Mouse (Mus musculus) cerebellum, postnatal 25 days (tissue): ENCODE measurements around the gene Tbc1d2b.
A peak's percentile ranks its signal among the peaks of the same experiment; 100 is the strongest.

Source experiments
- DNase-seq, 2 experiments: peaks; one replicate each; pipeline ENCODE4 v3.0.0; 2021; ENCODE audit warnings: mixed read lengths in 2 of 2

Gene Tbc1d2b

GRCm38 (mm10) chr9:90270193-90270943, at the start of gene Tbc1d2b:
Gene Tbc1d2b, minus strand, starts transcription at chr9:90270804.
- DNase-seq = peak; percentile 83 to 90

- DNase-seq = peak in 1 of 2 experiments; percentile 23
These were observed 45.7 kb upstream of the Tbc1d2b start for GRCm38 (mm10) chr9:90316300-90316699.

GRCm38 (mm10) chr9:90315662-90316061, 45.1 kb upstream of the Tbc1d2b start:
- DNase-seq = no peak

GRCm38 (mm10) chr9:90304254-90304653, 33.6 kb upstream of the Tbc1d2b start:
- DNase-seq = no peak

GRCm38 (mm10) chr9:90303101-90303835, 32.7 kb upstream of the Tbc1d2b start:
- no peak for DNase-seq

GRCm38 (mm10) chr9:90302670-90303069, 32.1 kb upstream of the Tbc1d2b start:
- no peak for DNase-seq

GRCm38 (mm10) chr9:90301081-90301688, 30.6 kb upstream of the Tbc1d2b start:
- no peak for DNase-seq

- no peak for DNase-seq
These were observed 27.0 kb upstream of the Tbc1d2b start for GRCm38 (mm10) chr9:90297637-90298036.

- DNase-seq = no peak
These were observed 23.2 kb upstream of the Tbc1d2b start for GRCm38 (mm10) chr9:90293641-90294398.

GRCm38 (mm10) chr9:90278397-90278796, 7.8 kb upstream of the Tbc1d2b start:
- DNase-seq = no peak

- DNase-seq = no peak
These were observed 7.3 kb upstream of the Tbc1d2b start for GRCm38 (mm10) chr9:90277884-90278283.

GRCm38 (mm10) chr9:90276779-90277178, 6.2 kb upstream of the Tbc1d2b start:
- DNase-seq = no peak

GRCm38 (mm10) chr9:90275906-90276305, 5.3 kb upstream of the Tbc1d2b start:
- no peak for DNase-seq

- no peak for DNase-seq
These were observed 4.9 kb upstream of the Tbc1d2b start for GRCm38 (mm10) chr9:90275500-90275899.

GRCm38 (mm10) chr9:90274516-90274915, 3.9 kb upstream of the Tbc1d2b start:
- no peak for DNase-seq

GRCm38 (mm10) chr9:90272346-90272745, 1.7 kb upstream of the Tbc1d2b start:
- no peak for DNase-seq

- no peak for DNase-seq
These were observed 1.0 kb upstream of the Tbc1d2b start for GRCm38 (mm10) chr9:90271541-90272090.

GRCm38 (mm10) chr9:90270944-90271295, 316 bp upstream of the Tbc1d2b start:
- no peak for DNase-seq

- peak; percentile 51 to 52 for DNase-seq
These were observed 1.5 kb downstream of the Tbc1d2b start for GRCm38 (mm10) chr9:90269011-90269681.

- DNase-seq = peak in 1 of 2 experiments; percentile 1
These were observed 3.7 kb downstream of the Tbc1d2b start for GRCm38 (mm10) chr9:90266926-90267325.

GRCm38 (mm10) chr9:90266059-90266458, 4.5 kb downstream of the Tbc1d2b start:
- DNase-seq = peak in 1 of 2 experiments; percentile 1
